Mouse (Mus musculus): ENCODE data around the gene Gng7. TPM values are rescaled to one million over a fixed set of nuclear protein-coding genes. Genes with fewer than 3 reads are reported as not detected.
A peak's percentile ranks its signal among the peaks of the same experiment; 100 is the strongest.

Gng7 gene
- polyA plus RNA-seq, 1 experiment from 2014 or later: 5.2 TPM

GRCm38 (mm10) chr10:80949081-80949480 is 65.7 kb downstream of the Gng7 start:
- Histone ChIP-seq H3K36me3 (ENCODE audit: control insufficient read depth, insufficient read depth, low read length) (no peaks in the 10 kb centered on the region), H3K4me2 (ENCODE audit: low read depth, low read length) (no peak overlapping the region), H3K4me3 (replicated peaks; ENCODE audit: low read length) (no peak overlapping the region), H3K4me1 (ENCODE audit: control insufficient read depth, insufficient read depth, low read length) (peaks cover 23% of the 10 kb centered on the region), H3K27me3 (ENCODE audit: control insufficient read depth, insufficient read depth, low read length) (no peaks in the 10 kb centered on the region), H3K9me3 (replicated peaks; ENCODE audit: control insufficient read depth, low read length) (no peaks in the 10 kb centered on the region), H3K9ac (ENCODE audit: low read length) (0 out of 2 replicates have a peak overlapping the region, but pooled peaks have one; percentile 18), H3K27ac (ENCODE audit: low read length) (peak overlapping the region; percentile 42; the same call in 1 of the 2 replicates)
- WGBS: 74% methylated on average over 3 of the region's 3 CpGs
- no peak for ATAC-seq (ENCODE audit: insufficient read depth, low FRiP score)

- H3K4me2 ChIP-seq (ENCODE audit: low read depth, low read length): no peak overlapping the region
- ATAC-seq (ENCODE audit: insufficient read depth, low FRiP score): peak; percentile 64; the same call in 1 of the 2 replicates
- H3K27me3 ChIP-seq (ENCODE audit: control insufficient read depth, insufficient read depth, low read length): no peaks in the 10 kb centered on the region
- H3K4me1 ChIP-seq (ENCODE audit: control insufficient read depth, insufficient read depth, low read length): peaks cover 25% of the 10 kb centered on the region
- H3K4me3 ChIP-seq (replicated peaks; ENCODE audit: low read length): no peak overlapping the region
- 0 out of 2 replicates have a peak overlapping the region, but pooled peaks have one; percentile 18 for H3K9ac ChIP-seq (ENCODE audit: low read length)
- H3K27ac ChIP-seq (ENCODE audit: low read length): peak overlapping the region; percentile 80
- no peaks in the 10 kb centered on the region for H3K9me3 ChIP-seq (replicated peaks; ENCODE audit: control insufficient read depth, low read length)
- 25% methylated on average over 6 of the region's 6 CpGs for WGBS
- no peaks in the 10 kb centered on the region for H3K36me3 ChIP-seq (ENCODE audit: control insufficient read depth, insufficient read depth, low read length)
These were observed 66.2 kb downstream of the Gng7 start for GRCm38 (mm10) chr10:80948570-80948969.

- 31% methylated on average over 2 of the region's 2 CpGs for WGBS
- Histone ChIP-seq H3K4me1 (ENCODE audit: control insufficient read depth, insufficient read depth, low read length) (peaks cover 26% of the 10 kb centered on the region), H3K27ac (ENCODE audit: low read length) (peak overlapping the region; percentile 80), H3K9ac (ENCODE audit: low read length) (no peak overlapping the region), H3K36me3 (ENCODE audit: control insufficient read depth, insufficient read depth, low read length) (no peaks in the 10 kb centered on the region), H3K27me3 (ENCODE audit: control insufficient read depth, insufficient read depth, low read length) (no peaks in the 10 kb centered on the region), H3K4me2 (ENCODE audit: low read depth, low read length) (no peak overlapping the region), H3K9me3 (replicated peaks; ENCODE audit: control insufficient read depth, low read length) (no peaks in the 10 kb centered on the region), H3K4me3 (replicated peaks; ENCODE audit: low read length) (no peak overlapping the region)
- no peak for ATAC-seq (ENCODE audit: insufficient read depth, low FRiP score)
These were observed 66.9 kb downstream of the Gng7 start for GRCm38 (mm10) chr10:80947802-80948201.

- ATAC-seq (ENCODE audit: insufficient read depth, low FRiP score): 0 out of 2 replicates have a peak, but pooled peaks have one; percentile 19
- Histone ChIP-seq H3K36me3 (ENCODE audit: control insufficient read depth, insufficient read depth, low read length) (no peaks in the 10 kb centered on the region), H3K27me3 (ENCODE audit: control insufficient read depth, insufficient read depth, low read length) (no peaks in the 10 kb centered on the region), H3K9ac (ENCODE audit: low read length) (no peak overlapping the region), H3K4me1 (ENCODE audit: control insufficient read depth, insufficient read depth, low read length) (peaks cover 26% of the 10 kb centered on the region), H3K4me2 (ENCODE audit: low read depth, low read length) (no peak overlapping the region), H3K9me3 (replicated peaks; ENCODE audit: control insufficient read depth, low read length) (no peaks in the 10 kb centered on the region), H3K27ac (ENCODE audit: low read length) (peak overlapping the region; percentile 80), H3K4me3 (replicated peaks; ENCODE audit: low read length) (no peak overlapping the region)
- 64% methylated on average over 14 of the region's 14 CpGs for WGBS
These were observed 67.9 kb downstream of the Gng7 start for GRCm38 (mm10) chr10:80946684-80947437.

GRCm38 (mm10) chr10:80944231-80944630 is 70.5 kb downstream of the Gng7 start:
- H3K36me3 ChIP-seq (ENCODE audit: control insufficient read depth, insufficient read depth, low read length): no peaks in the 10 kb centered on the region
- 72% methylated on average over 5 of the region's 5 CpGs for WGBS
- no peak overlapping the region for H3K4me2 ChIP-seq (ENCODE audit: low read depth, low read length)
- no peak overlapping the region for H3K27ac ChIP-seq (ENCODE audit: low read length)
- H3K27me3 ChIP-seq (ENCODE audit: control insufficient read depth, insufficient read depth, low read length): no peaks in the 10 kb centered on the region
- no peak for ATAC-seq (ENCODE audit: insufficient read depth, low FRiP score)
- no peaks in the 10 kb centered on the region for H3K9me3 ChIP-seq (replicated peaks; ENCODE audit: control insufficient read depth, low read length)
- no peak overlapping the region for H3K4me3 ChIP-seq (replicated peaks; ENCODE audit: low read length)
- H3K9ac ChIP-seq (ENCODE audit: low read length): no peak overlapping the region
- H3K4me1 ChIP-seq (ENCODE audit: control insufficient read depth, insufficient read depth, low read length): peaks cover 47% of the 10 kb centered on the region

- Histone ChIP-seq H3K4me3 (replicated peaks; ENCODE audit: low read length) (no peak overlapping the region), H3K9me3 (replicated peaks; ENCODE audit: control insufficient read depth, low read length) (no peaks in the 10 kb centered on the region), H3K4me1 (ENCODE audit: control insufficient read depth, insufficient read depth, low read length) (peaks cover 48% of the 10 kb centered on the region), H3K27me3 (ENCODE audit: control insufficient read depth, insufficient read depth, low read length) (no peaks in the 10 kb centered on the region), H3K4me2 (ENCODE audit: low read depth, low read length) (no peak overlapping the region), H3K27ac (ENCODE audit: low read length) (0 out of 2 replicates have a peak overlapping the region, but pooled peaks have one; percentile 11), H3K9ac (ENCODE audit: low read length) (no peak overlapping the region), H3K36me3 (ENCODE audit: control insufficient read depth, insufficient read depth, low read length) (no peaks in the 10 kb centered on the region)
- 46% methylated on average over 9 of the region's 9 CpGs for WGBS
- ATAC-seq (ENCODE audit: insufficient read depth, low FRiP score): no peak
These were observed 71.0 kb downstream of the Gng7 start for GRCm38 (mm10) chr10:80943701-80944100.

- Histone ChIP-seq H3K9me3 (replicated peaks; ENCODE audit: control insufficient read depth, low read length) (no peaks in the 10 kb centered on the region), H3K27ac (ENCODE audit: low read length) (no peak overlapping the region), H3K9ac (ENCODE audit: low read length) (no peak overlapping the region), H3K27me3 (ENCODE audit: control insufficient read depth, insufficient read depth, low read length) (no peaks in the 10 kb centered on the region), H3K36me3 (ENCODE audit: control insufficient read depth, insufficient read depth, low read length) (no peaks in the 10 kb centered on the region), H3K4me2 (ENCODE audit: low read depth, low read length) (no peak overlapping the region), H3K4me3 (replicated peaks; ENCODE audit: low read length) (no peak overlapping the region), H3K4me1 (ENCODE audit: control insufficient read depth, insufficient read depth, low read length) (peaks cover 50% of the 10 kb centered on the region)
- ATAC-seq (ENCODE audit: insufficient read depth, low FRiP score): no peak
- WGBS: 61% methylated on average over 8 of the region's 8 CpGs
These were observed 71.8 kb downstream of the Gng7 start for GRCm38 (mm10) chr10:80942919-80943318.

GRCm38 (mm10) chr10:80940988-80941347 is 73.8 kb downstream of the Gng7 start:
- H3K4me1 ChIP-seq (ENCODE audit: control insufficient read depth, insufficient read depth, low read length): peaks cover 54% of the 10 kb centered on the region
- no peak for ATAC-seq (ENCODE audit: insufficient read depth, low FRiP score)
- H3K9ac ChIP-seq (ENCODE audit: low read length): peak overlapping the region; percentile 65
- peak overlapping the region; percentile 71 for H3K4me2 ChIP-seq (ENCODE audit: low read depth, low read length)
- 8% methylated on average over 2 of the region's 2 CpGs for WGBS
- no peaks in the 10 kb centered on the region for H3K9me3 ChIP-seq (replicated peaks; ENCODE audit: control insufficient read depth, low read length)
- H3K36me3 ChIP-seq (ENCODE audit: control insufficient read depth, insufficient read depth, low read length): no peaks in the 10 kb centered on the region
- no peak overlapping the region for H3K4me3 ChIP-seq (replicated peaks; ENCODE audit: low read length)
- peak overlapping the region; percentile 91 for H3K27ac ChIP-seq (ENCODE audit: low read length)
- H3K27me3 ChIP-seq (ENCODE audit: control insufficient read depth, insufficient read depth, low read length): no peaks in the 10 kb centered on the region

- peak overlapping the region; percentile 71 for H3K4me2 ChIP-seq (ENCODE audit: low read depth, low read length)
- H3K4me3 ChIP-seq (replicated peaks; ENCODE audit: low read length): peak overlapping the region; percentile 40
- peak; percentile 48; the same call in 1 of the 2 replicates for ATAC-seq (ENCODE audit: insufficient read depth, low FRiP score)
- no peaks in the 10 kb centered on the region for H3K36me3 ChIP-seq (ENCODE audit: control insufficient read depth, insufficient read depth, low read length)
- no peaks in the 10 kb centered on the region for H3K9me3 ChIP-seq (replicated peaks; ENCODE audit: control insufficient read depth, low read length)
- peaks cover 59% of the 10 kb centered on the region for H3K4me1 ChIP-seq (ENCODE audit: control insufficient read depth, insufficient read depth, low read length)
- H3K9ac ChIP-seq (ENCODE audit: low read length): peak overlapping the region; percentile 65
- H3K27ac ChIP-seq (ENCODE audit: low read length): peak overlapping the region; percentile 91
- WGBS: 23% methylated on average over 8 of the region's 8 CpGs
- no peaks in the 10 kb centered on the region for H3K27me3 ChIP-seq (ENCODE audit: control insufficient read depth, insufficient read depth, low read length)
These were observed 74.3 kb downstream of the Gng7 start for GRCm38 (mm10) chr10:80940320-80940987.

Measured in stomach, embryonic 16.5 days (tissue).